Mouse (Mus musculus) midbrain, postnatal 0 days (tissue): ENCODE measurements around the gene Thsd4. TPM values are rescaled to one million over a fixed set of nuclear protein-coding genes. Genes with fewer than 3 reads are reported as not detected.

Source experiments
- ATAC-seq: fragments of 200-750 bp; cut with Nextera tagmentation; 2 replicates; pipeline ENCODE4 v1.8.0; 2017; ENCODE audit warnings: moderate number of reproducible peaks, mild to moderate bottlenecking, moderate TSS enrichment, moderate library complexity; ENCODE audit not compliant: low FRiP score
- DNase-seq: peaks from one replicate; pipeline ENCODE4 v3.0.0-alpha.2; 2015; ENCODE audit warnings: low spot score
- H3K27ac ChIP-seq: fragments of 300-500 bp; sonication (generic); 2 replicates; pipeline ENCODE4 v1.5.1; 2014; ENCODE audit warnings: low read depth, mild to moderate bottlenecking, low read length, mixed read lengths
- H3K27me3 ChIP-seq: fragments of 300-500 bp; sonication (generic); 2 replicates; pipeline ENCODE4 v1.6.1; 2014; ENCODE audit warnings: low read length, control low read depth, mixed read lengths; ENCODE audit not compliant: insufficient read depth
- H3K36me3 ChIP-seq: fragments of 300-500 bp; sonication (generic); 2 replicates; pipeline ENCODE4 v1.6.1; 2014; ENCODE audit warnings: low read length, control low read depth, mixed read lengths; ENCODE audit not compliant: insufficient read depth
- H3K4me1 ChIP-seq: fragments of 300-500 bp; sonication (generic); 2 replicates; pipeline ENCODE4 v1.6.1; 2014; ENCODE audit warnings: mild to moderate bottlenecking, control low read depth, antibody characterized with exemption, low read length, mixed read lengths; ENCODE audit not compliant: insufficient read depth
- H3K4me2 ChIP-seq: fragments of 300-500 bp; sonication (generic); 2 replicates; pipeline ENCODE4 v1.6.1; 2014; ENCODE audit warnings: low read depth, mild to moderate bottlenecking, low read length, mixed read lengths; ENCODE audit not compliant: poor library complexity, severe bottlenecking
- H3K4me3 ChIP-seq: fragments of 300-500 bp; sonication (generic); 2 replicates; pipeline ENCODE4 v1.5.1; 2014; ENCODE audit warnings: low read depth, mild to moderate bottlenecking, low read length, moderate library complexity
- H3K9ac ChIP-seq: fragments of 300-500 bp; sonication (generic); replicated peaks from 2 replicates; pipeline ENCODE4 v1.6.1; 2014; ENCODE audit warnings: mild to moderate bottlenecking, low read length, moderate library complexity, mixed read lengths; ENCODE audit not compliant: poor library complexity, severe bottlenecking
- H3K9me3 ChIP-seq: fragments of 300-500 bp; sonication (generic); 2 replicates; pipeline ENCODE4 v1.6.1; 2016; ENCODE audit warnings: low read length, control low read depth
- CTCF ChIP-seq: IDR thresholded peaks from 2 replicates; pipeline ENCODE4 v1.5.1; 2016; ENCODE audit warnings: antibody characterized with exemption, mild to moderate bottlenecking
- WGBS: fragments of 180-500 bp; shearing (Covaris S2); extraction: QIAGEN DNeasy Blood & Tissue Kit; methylation state at CpG from one replicate; pipeline ENCODE4 v1.1.7; 2014; 5-methylcytosine and 5-hydroxymethylcytosine counted together
- polyA plus RNA-seq: library from polyadenylated mRNA; unstranded; fragments of >200 nt; fragmentation: Nextera tagmentation; extraction: Ambion mirVana; gene quantifications from 2 replicates; pipeline ENCODE4 v1.2.1, GENCODE M21; 2015
- total RNA-seq: library from RNA; depleted of rRNA; stranded (reverse); fragments of >200 nt; gene quantifications from 2 replicates; pipeline ENCODE4 v1.2.3, GENCODE M21; 2014

Thsd4 gene
- total and polyA plus RNA-seq, 2 experiments from 2014 or later: 4.8 to 23.6 TPM

DNA sequence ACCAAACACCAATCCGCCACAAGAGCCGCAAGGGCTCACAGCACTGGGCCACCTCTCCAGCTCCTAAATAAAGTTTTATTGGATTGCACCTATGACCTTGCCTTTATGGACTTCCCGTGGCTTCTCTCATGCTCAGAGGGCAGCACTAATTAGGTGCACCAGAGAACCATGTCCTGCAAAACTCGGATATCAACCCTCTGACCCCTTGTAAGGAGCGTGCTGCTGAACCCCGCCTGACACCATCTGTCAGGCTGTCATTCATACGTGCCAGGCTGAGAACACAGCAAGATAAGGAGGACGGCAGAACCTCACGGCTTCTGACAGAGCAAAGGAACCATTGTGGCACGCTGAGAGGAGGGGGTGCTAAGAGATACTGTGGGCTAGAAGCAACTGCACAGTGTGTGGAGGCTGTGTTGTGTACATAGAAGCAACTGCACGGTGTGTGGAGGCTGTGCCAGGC, 8.5 kb downstream of the Thsd4 start:
- Histone ChIP-seq H3K27ac (no peak overlapping the region), H3K4me1 (no peaks in the 10 kb centered on the region; the same call in 1 of the 2 replicates), H3K36me3 (no peaks in the 10 kb centered on the region), H3K9me3 (no peaks in the 10 kb centered on the region), H3K9ac (no peak overlapping the region), H3K4me3 (no peak overlapping the region), H3K4me2 (no peak overlapping the region), H3K27me3 (peaks cover 3% of the 10 kb centered on the region; the same call in 1 of the 2 replicates)
- no peak for ATAC-seq
- 44% methylated on average over 11 of the region's 11 CpGs for WGBS
- TF ChIP-seq CTCF: no peak
- DNase-seq: no peak

DNA sequence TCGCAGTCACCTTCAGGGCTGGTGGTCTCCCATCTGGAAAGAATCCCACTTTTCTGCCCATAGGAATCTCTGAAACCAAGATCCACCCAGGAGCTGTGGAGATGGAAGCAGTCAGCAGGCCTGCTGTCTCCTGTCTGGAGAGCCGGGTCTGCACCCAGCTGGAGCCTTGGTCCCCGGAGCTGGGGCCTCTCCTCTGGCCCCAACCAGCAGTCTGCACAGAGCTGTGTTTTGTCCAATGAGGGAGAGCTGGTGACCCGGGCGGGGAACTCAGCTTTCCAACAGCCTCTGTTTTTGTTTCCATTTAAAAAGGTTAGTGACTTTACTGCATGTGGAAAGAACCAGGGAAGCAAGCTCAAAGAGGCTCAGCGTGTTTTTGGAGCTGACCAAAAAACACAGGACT, 11.0 kb downstream of the Thsd4 start:
- H3K36me3 ChIP-seq: no peaks in the 10 kb centered on the region
- H3K9me3 ChIP-seq: no peaks in the 10 kb centered on the region
- TF ChIP-seq CTCF: no peak
- peaks cover 3% of the 10 kb centered on the region; the same call in 1 of the 2 replicates for H3K27me3 ChIP-seq
- H3K9ac ChIP-seq: no peak overlapping the region
- ATAC-seq (no peak), DNase-seq (no peak)
- 41% methylated on average over 6 of the region's 6 CpGs for WGBS
- H3K27ac ChIP-seq: no peak overlapping the region
- no peak overlapping the region for H3K4me3 ChIP-seq
- no peak overlapping the region for H3K4me2 ChIP-seq
- no peaks in the 10 kb centered on the region for H3K4me1 ChIP-seq

DNA sequence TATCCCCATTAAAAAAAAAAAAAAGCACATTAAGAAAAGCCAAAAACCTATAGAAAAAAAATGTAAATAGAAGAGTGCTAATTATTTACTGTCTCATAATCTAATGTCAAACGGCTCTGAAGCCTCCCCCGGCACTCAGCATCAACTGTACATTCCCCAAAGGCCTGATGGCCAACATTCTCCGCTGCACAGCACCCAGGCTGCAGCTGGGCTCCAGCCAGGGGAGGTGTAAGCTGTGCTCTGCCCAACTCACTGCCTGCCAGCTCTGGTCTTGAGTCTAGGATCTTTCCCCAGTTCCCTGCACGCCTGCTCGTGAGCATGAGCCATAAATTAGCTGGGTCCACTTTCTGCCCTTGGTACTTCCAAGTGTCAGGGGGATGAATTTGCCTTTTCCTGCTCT, 15.7 kb downstream of the Thsd4 start:
- no peak overlapping the region for H3K27ac ChIP-seq
- H3K9me3 ChIP-seq: no peaks in the 10 kb centered on the region
- no peak for ATAC-seq
- H3K4me1 ChIP-seq: no peaks in the 10 kb centered on the region
- TF ChIP-seq CTCF: no peak
- DNase-seq: no peak
- H3K4me3 ChIP-seq: no peak overlapping the region
- H3K36me3 ChIP-seq: no peaks in the 10 kb centered on the region
- no peak overlapping the region for H3K4me2 ChIP-seq
- H3K9ac ChIP-seq: no peak overlapping the region
- 73% methylated on average over 5 of the region's 5 CpGs for WGBS
- no peaks in the 10 kb centered on the region for H3K27me3 ChIP-seq

DNA sequence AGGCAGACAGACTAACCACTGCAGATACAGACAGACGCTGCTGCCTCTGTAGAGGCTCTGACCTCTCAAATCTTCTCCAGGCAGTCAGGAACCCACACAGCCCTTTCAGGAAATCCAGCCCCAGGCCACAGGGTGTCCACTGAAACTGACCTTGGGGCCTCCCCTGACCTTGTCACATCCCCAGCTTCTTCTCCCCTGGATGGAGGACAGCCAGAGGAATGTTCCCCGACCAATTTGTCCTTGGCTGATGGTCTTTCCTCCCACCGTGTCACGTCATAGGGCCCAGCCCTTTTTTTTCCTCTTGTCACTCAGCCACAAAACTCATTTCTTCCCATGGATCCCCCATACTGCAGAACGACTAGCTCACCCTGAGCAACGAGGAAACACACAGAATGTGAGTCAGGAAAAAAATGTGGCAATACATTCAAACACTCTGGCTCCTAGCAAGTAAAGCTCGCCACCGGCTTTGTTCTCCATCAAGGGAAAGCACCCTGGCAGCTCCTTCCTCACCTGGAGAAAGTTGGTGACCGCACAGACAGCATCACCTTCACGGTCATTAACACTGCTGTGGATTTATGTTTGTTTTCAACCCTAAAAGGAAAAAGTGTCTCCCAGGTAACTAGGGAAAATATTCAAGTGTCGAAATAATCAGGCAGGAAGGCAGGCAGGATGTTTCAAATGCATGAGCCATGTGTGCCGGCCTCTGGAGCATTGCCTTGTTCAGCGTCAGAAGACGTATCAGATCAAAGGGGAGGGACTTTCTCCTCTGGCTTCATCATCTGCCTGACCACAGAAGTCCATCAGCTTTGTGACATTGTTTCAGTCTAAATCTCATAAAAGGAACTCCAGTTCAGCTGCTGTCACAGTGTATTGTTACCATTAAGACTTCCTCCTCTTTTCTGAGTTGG, 17.2 kb downstream of the Thsd4 start:
- 39% methylated on average over 14 of the region's 14 CpGs for WGBS
- H3K9ac ChIP-seq: no peak overlapping the region
- no peaks in the 10 kb centered on the region for H3K36me3 ChIP-seq
- no peaks in the 10 kb centered on the region for H3K4me1 ChIP-seq
- no peak overlapping the region for H3K27ac ChIP-seq
- TF ChIP-seq CTCF: no peak
- no peaks in the 10 kb centered on the region for H3K9me3 ChIP-seq
- DNase-seq (no peak), ATAC-seq (no peak)
- H3K27me3 ChIP-seq: no peaks in the 10 kb centered on the region
- H3K4me3 ChIP-seq: no peak overlapping the region
- no peak overlapping the region for H3K4me2 ChIP-seq

DNA sequence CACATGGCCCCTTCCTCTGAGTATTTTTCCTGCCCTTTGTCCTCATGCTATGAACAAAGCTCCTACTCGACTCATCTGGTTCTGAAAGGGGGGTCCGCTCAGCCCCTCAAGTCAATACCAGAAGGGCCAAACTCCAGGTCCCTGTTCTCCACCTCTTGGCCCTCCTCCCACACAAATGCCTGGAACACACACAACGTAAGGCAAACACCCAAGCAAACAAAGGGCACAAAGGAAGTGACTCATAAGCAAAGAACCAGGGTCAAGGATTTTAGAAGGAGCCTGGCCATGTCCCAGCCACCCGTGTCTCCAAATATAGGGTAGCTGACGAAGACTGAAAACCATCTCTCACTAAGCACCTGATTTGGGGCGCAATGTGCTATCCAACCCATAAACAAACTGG, 19.6 kb downstream of the Thsd4 start:
- Histone ChIP-seq H3K9me3 (no peaks in the 10 kb centered on the region), H3K4me2 (no peak overlapping the region), H3K27ac (no peak overlapping the region), H3K36me3 (no peaks in the 10 kb centered on the region), H3K4me3 (no peak overlapping the region), H3K9ac (no peak overlapping the region), H3K27me3 (no peaks in the 10 kb centered on the region), H3K4me1 (no peaks in the 10 kb centered on the region)
- 76% methylated on average over 6 of the region's 6 CpGs for WGBS
- DNase-seq (no peak), ATAC-seq (no peak)
- no peak for TF ChIP-seq CTCF

DNA sequence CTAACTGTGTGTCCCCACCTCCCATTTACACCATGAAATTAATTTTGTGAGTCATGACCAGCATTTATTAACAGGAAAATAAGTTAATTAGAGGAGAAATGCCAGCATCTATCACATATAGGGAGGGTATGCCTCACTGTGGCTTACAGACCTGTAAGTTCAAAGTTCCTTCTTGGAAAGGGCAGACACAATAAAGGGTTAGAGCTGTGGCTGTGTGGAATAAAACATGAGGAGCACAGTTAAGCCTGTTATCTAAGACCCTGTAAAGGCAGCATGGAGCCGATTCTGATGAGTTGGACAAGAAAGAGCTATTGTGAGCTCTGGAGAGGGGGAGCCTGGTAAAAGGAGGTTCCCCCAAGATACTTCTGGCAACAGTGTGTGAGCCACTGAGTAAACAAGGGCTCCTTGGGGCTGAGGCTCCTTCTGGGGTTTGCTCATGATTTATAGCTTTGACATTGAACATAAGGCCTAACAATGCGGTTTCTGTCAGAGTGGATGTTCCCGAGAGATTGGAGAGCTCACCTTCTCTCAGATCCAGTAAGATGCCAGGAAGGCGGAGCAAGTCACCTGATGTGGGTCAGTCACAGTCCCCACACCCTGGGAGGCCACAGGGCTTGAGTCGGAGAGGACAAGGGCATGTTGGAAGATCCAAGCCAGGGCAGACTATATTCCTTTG, 20.2 kb downstream of the Thsd4 start:
- no peak for ATAC-seq

More for the DNA sequence above, 20.2 kb downstream of the Thsd4 start:
- DNase-seq: no peak
- H3K27me3 ChIP-seq: no peaks in the 10 kb centered on the region
- no peak for TF ChIP-seq CTCF
- H3K4me2 ChIP-seq: no peak overlapping the region
- H3K4me3 ChIP-seq: no peak overlapping the region
- H3K4me1 ChIP-seq: no peaks in the 10 kb centered on the region
- H3K9me3 ChIP-seq: no peaks in the 10 kb centered on the region
- no peak overlapping the region for H3K27ac ChIP-seq
- 72% methylated on average over 5 of the region's 5 CpGs for WGBS
- no peak overlapping the region for H3K9ac ChIP-seq
- H3K36me3 ChIP-seq: no peaks in the 10 kb centered on the region
